Mouse (Mus musculus): ENCODE data around the gene Crybg3.

Crybg3 gene

GRCm38 (mm10) chr16:59532561-59532960, 68.2 kb downstream of the Crybg3 start:
- DNase-seq (ENCODE audit: low spot score in 2 of 2): no peak

GRCm38 (mm10) chr16:59531243-59531642, 69.5 kb downstream of the Crybg3 start:
- no peak for DNase-seq (ENCODE audit: low spot score in 2 of 2)

GRCm38 (mm10) chr16:59529570-59529969, 71.2 kb downstream of the Crybg3 start:
- no peak for DNase-seq (ENCODE audit: low spot score in 2 of 2)

DNA sequence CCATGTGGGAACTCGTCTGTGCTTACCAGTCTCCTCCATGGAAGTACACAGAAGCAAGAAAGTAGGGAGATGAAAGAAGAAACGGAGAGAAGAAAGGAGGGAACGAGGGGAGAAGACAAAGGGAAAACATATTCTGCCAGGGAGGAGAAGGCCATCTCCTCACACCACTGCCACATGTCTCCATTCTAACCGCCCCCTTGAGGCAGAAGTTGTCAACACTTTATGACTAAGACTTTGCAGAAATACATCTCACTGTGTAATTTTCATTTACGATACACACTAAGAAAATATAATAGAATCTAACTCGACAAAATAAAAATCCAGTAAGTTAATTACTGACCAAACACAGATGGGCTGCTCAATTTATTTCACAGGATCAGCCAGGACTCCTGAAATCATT, 73.8 kb downstream of the Crybg3 start:
- no peak for DNase-seq (ENCODE audit: low spot score in 2 of 2)

GRCm38 (mm10) chr16:59521752-59522423, 78.9 kb downstream of the Crybg3 start:
- DNase-seq (ENCODE audit: low spot score in 2 of 2): no peak

GRCm38 (mm10) chr16:59517447-59518219, 83.1 kb downstream of the Crybg3 start:
- peak; percentile 48 to 53 for DNase-seq (ENCODE audit: low spot score in 2 of 2)

DNA sequence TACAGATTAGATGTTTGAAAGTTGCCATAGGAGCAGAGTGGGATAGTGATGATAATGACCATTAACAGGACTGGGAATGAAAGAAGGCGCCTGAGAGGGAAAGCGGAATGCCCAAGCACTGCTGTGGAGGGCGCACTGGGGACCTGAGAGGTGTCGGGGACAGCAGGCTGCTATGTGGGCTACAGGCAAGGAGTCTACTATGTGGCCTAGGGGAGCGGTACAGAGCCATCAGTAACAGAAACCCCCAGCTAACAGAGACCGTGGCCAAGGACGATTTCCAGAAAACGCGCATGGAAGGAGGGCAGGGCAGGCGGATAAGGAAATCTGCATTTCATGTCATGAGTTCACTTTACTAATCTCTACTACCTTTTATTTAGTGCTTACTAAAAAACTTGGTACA, 83.8 kb downstream of the Crybg3 start:
- no peak for DNase-seq (ENCODE audit: low spot score in 2 of 2)

- no peak for DNase-seq (ENCODE audit: low spot score in 2 of 2)
These were observed 85.6 kb downstream of the Crybg3 start for GRCm38 (mm10) chr16:59515169-59515568.

- no peak for DNase-seq (ENCODE audit: low spot score in 2 of 2)
These were observed 90.9 kb downstream of the Crybg3 start for GRCm38 (mm10) chr16:59509830-59510229.

DNA sequence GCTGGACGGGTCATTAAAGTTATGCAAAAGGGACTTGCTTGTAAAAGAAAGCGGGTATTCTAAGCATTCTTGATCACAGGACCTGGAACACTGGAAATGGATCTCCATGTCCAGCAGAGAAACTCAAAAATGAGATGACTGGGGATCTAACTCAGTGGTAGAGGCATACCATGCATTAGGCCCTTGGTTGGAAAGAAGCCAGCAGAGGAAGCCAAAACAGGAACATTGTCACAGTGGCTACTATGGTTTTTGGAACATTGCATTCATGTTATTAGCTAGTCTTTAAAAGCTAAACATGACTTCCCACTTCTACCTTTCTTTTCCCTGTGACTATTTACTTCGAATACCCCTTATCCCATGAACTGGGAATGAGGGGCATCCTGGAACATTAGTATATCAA, 101.6 kb downstream of the Crybg3 start:
- DNase-seq (ENCODE audit: low spot score in 2 of 2): no peak

GRCm38 (mm10) chr16:59497947-59498346, 102.8 kb downstream of the Crybg3 start:
- DNase-seq (ENCODE audit: low spot score in 2 of 2): no peak

DNA sequence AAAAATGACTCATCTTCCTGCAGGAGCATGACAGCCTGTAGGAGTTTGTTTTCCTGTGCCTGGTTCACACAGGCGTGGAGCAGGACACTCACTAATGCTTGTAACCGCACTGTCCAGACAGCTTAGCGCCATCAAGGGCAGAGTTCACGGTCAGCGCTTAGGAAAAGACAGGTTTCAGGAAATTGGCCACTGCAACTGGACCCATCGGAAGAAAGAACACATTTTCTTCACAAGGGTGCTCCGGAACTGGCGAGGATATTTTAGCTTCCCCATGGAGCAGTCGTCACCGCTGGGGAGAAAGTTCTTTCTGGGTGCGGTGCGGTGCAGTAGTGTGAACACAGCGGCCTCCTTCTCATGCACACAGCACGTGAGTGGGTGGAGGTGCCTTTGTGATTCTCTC, 107.6 kb downstream of the Crybg3 start:
- DNase-seq (ENCODE audit: low spot score in 2 of 2): no peak

- no peak for DNase-seq (ENCODE audit: low spot score in 2 of 2)
These were observed 112.7 kb downstream of the Crybg3 start for GRCm38 (mm10) chr16:59487975-59488548.

DNA sequence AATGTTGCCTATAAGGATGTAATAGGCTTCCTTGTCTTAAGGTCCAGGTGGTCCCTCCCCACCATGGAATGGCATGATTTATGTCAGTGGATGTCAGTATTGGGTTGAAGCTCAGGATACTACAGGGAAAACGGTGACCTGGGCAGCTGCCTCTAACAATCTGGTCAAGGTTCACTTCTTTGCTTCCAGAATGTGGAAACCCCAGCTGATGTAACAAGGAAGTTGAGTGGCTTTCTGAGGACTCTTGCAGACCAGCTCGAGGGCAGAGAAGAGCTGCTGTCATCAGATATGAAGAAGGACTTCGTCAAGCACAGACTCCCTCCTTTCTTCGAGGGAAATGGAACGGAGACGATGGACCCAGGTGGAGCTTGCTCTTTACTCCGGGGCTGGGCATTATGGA, 113.5 kb downstream of the Crybg3 start:
- DNase-seq (ENCODE audit: low spot score in 2 of 2): no peak

DNA sequence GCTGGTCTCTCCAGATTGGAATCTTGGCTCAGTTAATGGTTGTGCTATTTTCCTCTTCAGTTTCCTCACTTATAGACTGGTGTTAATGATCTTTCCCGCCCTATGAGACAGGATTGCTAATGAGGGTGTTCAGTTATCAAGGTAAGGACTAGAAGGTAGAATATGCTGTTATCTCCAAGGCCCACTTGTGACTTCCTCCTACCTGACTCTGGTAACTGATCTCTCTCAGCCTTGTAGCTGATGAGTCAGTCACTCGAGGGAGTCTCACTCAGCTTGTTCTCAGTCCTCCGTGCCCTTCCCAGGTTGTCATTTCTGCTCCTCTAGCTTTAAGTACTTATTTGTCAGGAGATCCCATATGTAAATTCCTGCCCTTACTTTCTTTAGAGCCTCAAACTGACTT, 122.8 kb downstream of the Crybg3 start:
- DNase-seq (ENCODE audit: low spot score in 2 of 2): no peak

DNA sequence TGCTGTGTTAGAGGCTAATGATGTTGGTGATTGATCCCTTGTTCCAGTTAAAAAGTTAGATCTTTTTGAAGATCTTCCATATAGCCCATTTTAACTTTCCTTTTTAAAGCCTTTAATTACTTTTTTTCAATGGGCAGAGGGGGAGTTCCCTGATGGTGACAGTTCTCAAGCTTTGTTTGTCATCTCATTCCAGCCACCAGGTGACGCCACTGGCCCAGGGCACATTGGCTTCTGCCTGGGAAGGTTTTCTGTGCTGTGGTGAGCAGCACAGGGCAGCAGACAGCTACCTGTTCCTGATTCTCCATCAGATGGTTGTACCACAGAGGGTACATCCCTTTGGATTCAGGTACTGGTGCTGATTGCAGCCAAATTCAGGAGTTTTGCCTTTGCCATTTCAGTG, 126.0 kb downstream of the Crybg3 start:
- peak; percentile 55 to 67 for DNase-seq (ENCODE audit: low spot score in 2 of 2)

DNA sequence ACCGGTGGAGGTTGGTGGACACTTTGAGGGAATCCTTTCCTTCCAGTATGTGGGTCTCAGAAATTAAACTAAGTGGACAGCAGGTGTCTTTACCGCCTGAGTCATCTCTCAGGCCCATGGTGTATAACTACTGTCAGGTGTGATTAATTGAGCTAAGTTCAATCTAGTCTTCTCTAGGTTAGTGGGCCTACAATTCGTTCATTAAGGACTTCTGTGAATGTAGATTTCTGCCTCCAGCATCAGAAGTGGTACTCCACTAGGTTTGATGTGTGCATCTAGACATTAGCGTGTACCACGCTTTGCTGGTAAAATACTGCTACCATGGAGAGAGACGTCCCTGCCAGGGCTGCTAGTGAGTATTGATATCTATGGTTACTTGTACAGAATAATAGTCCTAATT, 128.2 kb downstream of the Crybg3 start:
- no peak for DNase-seq (ENCODE audit: low spot score in 2 of 2)

DNA sequence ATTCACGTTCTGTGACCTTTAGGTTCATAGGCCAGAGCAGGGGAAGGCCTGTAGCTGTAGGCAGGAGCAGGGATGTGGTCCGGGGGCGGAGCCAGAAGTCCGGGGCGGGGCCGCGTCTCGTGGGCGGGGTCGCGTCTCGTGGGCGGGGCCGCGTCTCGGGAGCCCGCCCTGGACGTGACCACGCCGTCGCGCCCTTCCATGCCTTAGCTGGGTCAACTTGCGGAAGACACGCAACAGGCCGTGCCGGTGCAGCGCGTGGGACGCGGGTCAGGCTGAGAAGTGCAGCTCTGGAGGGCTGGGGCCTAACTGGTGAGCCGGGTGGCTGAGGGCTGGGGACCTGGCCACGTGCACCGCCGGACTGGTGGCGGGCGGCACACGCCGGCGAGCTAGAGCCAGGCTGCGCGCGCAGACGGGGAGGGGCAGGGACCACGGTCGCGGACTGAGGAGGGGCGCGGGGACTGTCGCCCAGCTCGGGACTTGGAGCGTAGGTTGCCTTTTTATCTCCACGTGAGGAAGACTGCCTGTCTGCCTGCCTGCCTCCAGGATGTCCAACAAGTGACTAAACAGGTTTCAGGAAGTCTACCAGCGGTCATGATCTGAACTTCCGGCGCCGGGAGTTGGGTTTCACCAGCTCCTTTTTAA, 129.0 kb downstream of the Crybg3 start, which contains the start of gene Riox2:
Riox2 (plus strand) TSS at position 139 of the 642 bp plus-strand sequence.
- DNase-seq (ENCODE audit: low spot score in 2 of 2): peak; percentile 81 to 85

DNA sequence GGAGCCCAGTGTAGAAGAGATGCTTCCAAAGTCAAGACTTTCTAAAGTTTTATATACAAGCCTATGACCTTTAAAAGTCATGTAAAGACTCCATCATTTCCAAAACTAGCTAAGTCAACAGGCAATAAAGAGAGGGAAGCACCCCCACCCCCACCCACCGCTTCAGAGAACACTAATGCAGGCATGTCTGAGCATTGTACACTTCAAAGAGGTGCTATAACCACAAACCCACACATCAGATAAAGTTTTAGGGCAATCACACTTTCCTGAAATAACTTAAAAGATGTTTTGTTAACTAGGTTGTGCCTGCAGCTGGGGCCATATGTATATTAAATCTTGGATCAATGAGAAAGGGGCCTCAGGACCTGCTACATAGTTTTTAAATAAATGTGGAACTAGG, 130.9 kb downstream of the Crybg3 start:
- DNase-seq (ENCODE audit: low spot score in 2 of 2): peak; percentile 24 to 64

DNA sequence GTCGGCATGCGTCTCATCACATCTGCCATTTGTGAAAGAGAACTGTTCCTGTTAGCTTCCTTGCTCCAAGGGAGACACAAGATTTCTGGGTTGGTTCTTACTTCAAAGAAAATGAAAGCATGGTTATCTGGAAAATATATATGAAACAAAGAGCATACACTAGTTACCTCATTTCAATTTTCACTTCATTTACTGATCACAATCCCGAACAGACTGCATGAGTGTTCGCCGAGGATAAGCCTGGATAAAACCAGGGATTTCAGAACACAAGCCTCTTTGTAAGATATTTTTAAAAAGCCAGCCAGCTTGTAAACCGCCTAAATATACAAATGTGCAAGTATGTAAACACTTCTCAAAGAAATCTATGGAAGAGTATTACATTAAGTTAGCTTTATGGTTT, 136.8 kb downstream of the Crybg3 start:
- DNase-seq (ENCODE audit: low spot score in 2 of 2): no peak

DNA sequence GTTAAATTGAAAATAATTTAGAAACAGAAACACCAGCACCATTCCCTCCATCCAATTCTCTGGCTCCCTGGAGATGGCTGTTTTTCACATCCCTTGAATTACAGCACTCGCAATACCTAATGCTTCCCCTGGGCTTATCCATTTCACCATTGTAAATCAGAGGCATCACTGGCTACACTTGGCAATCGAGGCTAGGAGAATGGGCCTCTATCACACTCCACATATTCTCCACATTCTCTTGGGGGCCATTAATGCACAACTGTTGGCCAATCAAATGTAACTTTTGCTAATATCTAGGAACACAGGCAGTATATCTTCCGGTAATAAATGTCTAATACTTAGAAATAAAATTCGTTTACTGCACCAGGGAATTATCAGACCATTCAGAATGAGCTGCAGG, 137.2 kb downstream of the Crybg3 start:
- no peak for DNase-seq (ENCODE audit: low spot score in 2 of 2)

GRCm38 (mm10) chr16:59459259-59459861, 141.4 kb downstream of the Crybg3 start:
- DNase-seq (ENCODE audit: low spot score in 2 of 2): peak; percentile 56 to 64
